Mouse (Mus musculus) cerebellum, adult 2 months (tissue): ENCODE measurements around the gene Aoc2.

Source experiments
- CTCF ChIP-seq: fragments of 200-500 bp; IDR thresholded peaks from 2 replicates; pipeline ENCODE4 v1.5.1; 2011; ENCODE audit warnings: low read depth, mild to moderate bottlenecking, control low read depth, low read length, moderate library complexity, borderline replicate concordance; ENCODE audit not compliant: insufficient read depth
- POLR2A ChIP-seq: fragments of 200-500 bp; IDR thresholded peaks from 2 replicates; pipeline ENCODE4 v1.6.1; 2011; ENCODE audit warnings: low read length, control low read depth, borderline replicate concordance; ENCODE audit not compliant: insufficient read depth

DNA sequence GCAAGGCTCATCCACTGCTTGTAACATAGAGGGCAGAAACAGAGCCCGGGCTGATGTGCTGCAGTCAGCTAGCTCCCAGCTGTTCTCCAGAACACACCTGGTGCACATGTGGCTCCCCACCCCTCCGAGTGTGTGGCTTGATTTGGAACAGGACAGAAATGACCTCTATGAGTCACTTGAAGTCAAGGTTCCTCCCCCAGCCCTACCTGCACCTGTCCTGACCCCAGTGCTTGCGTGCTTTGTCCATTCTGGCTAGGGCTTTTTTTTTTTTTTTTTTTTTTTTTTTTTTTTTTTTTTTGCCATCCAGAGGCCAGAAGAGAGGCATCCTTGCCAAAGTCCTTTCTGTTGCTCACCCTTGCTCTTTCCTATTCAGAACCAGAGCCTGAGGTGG, 26.9 kb downstream of the Aoc2 start:
- TF ChIP-seq CTCF (no peak), POLR2A (no peak)
